Mouse (Mus musculus) WW6 (cell line): Measurements from ENCODE around the gene 4930519G04Rik.
"Not testable (repeated sequence)": the region's sequence is repeated elsewhere in the genome, so short reads cannot be mapped to it uniquely, and the experiment has no call there.

Experiments
- DNase-seq: peaks from one replicate; pipeline ENCODE4 v3.0.0-alpha.2; 2013; ENCODE audit warnings: low read depth, low spot score

The 4930519G04Rik gene

GRCm38 (mm10) chr5:114842155-114842554 lies 11.3 kb upstream of the 4930519G04Rik start:
- DNase-seq, result not testable (repeated sequence)

GRCm38 (mm10) chr5:114842674-114843073 lies 10.8 kb upstream of the 4930519G04Rik start:
- no peak for DNase-seq

GRCm38 (mm10) chr5:114844371-114844770 lies 9.1 kb upstream of the 4930519G04Rik start:
- DNase-seq, result not testable (repeated sequence)

GRCm38 (mm10) chr5:114851565-114852236 lies 1.8 kb upstream of the 4930519G04Rik start:
- no peak for DNase-seq

- DNase-seq, result no peak
Observed at GRCm38 (mm10) chr5:114858582-114858981, 5.1 kb downstream of the 4930519G04Rik start, which contains the start of gene Gm9936. Gm9936 (minus strand) TSS chr5:114858682.

- DNase-seq, result peak; percentile 76
Observed at GRCm38 (mm10) chr5:114859253-114859652, 5.8 kb downstream of the 4930519G04Rik start.

- DNase-seq, result no peak
Observed at GRCm38 (mm10) chr5:114861730-114862129, 8.3 kb downstream of the 4930519G04Rik start.

- no peak for DNase-seq
Observed at GRCm38 (mm10) chr5:114864813-114865212, 11.3 kb downstream of the 4930519G04Rik start.

GRCm38 (mm10) chr5:114865279-114865678 lies 11.8 kb downstream of the 4930519G04Rik start:
- DNase-seq, result no peak

GRCm38 (mm10) chr5:114875858-114876257 lies 22.4 kb downstream of the 4930519G04Rik start:
- no peak for DNase-seq

GRCm38 (mm10) chr5:114876331-114876730 lies 22.9 kb downstream of the 4930519G04Rik start:
- no peak for DNase-seq

GRCm38 (mm10) chr5:114877487-114877886 lies 24.0 kb downstream of the 4930519G04Rik start:
- DNase-seq, result no peak

- no peak for DNase-seq
Observed at GRCm38 (mm10) chr5:114879399-114879798, 25.9 kb downstream of the 4930519G04Rik start.

- not testable (repeated sequence) for DNase-seq
Observed at GRCm38 (mm10) chr5:114882319-114882718, 28.9 kb downstream of the 4930519G04Rik start.

GRCm38 (mm10) chr5:114883022-114883421 lies 29.6 kb downstream of the 4930519G04Rik start:
- no peak for DNase-seq

GRCm38 (mm10) chr5:114886801-114887200 lies 33.3 kb downstream of the 4930519G04Rik start:
- no peak for DNase-seq

GRCm38 (mm10) chr5:114888995-114889394 lies 35.5 kb downstream of the 4930519G04Rik start:
- no peak for DNase-seq

- no peak for DNase-seq
Observed at GRCm38 (mm10) chr5:114895542-114895941, 42.1 kb downstream of the 4930519G04Rik start.

GRCm38 (mm10) chr5:114896688-114897373 lies 43.4 kb downstream of the 4930519G04Rik start, which contains the start of gene Oasl2:
Oasl2 (plus strand) TSS chr5:114896936.
- DNase-seq, result no peak

- DNase-seq, result no peak
Observed at GRCm38 (mm10) chr5:114897374-114897793, 43.9 kb downstream of the 4930519G04Rik start.

GRCm38 (mm10) chr5:114898857-114899256 lies 45.4 kb downstream of the 4930519G04Rik start:
- no peak for DNase-seq

GRCm38 (mm10) chr5:114902413-114902812 lies 48.9 kb downstream of the 4930519G04Rik start:
- no peak for DNase-seq
